Mouse (Mus musculus) bone marrow macrophage, adult 2 months (primary cell): ENCODE data around the gene Gps1.
"Not testable (repeated sequence)": the region's sequence is repeated elsewhere in the genome, so short reads cannot be mapped to it uniquely, and the experiment has no call there.

Experiments
- CTCF ChIP-seq: IDR thresholded peaks from 2 replicates; pipeline ENCODE4 v1.5.1; 2012; ENCODE audit warnings: low read depth, mild to moderate bottlenecking, low read length, moderate library complexity
- POLR2A ChIP-seq: IDR thresholded peaks from 2 replicates; pipeline ENCODE4 v1.6.1; 2012; ENCODE audit warnings: mild to moderate bottlenecking, low read depth, low read length, borderline replicate concordance

- not testable (repeated sequence) for TF ChIP-seq CTCF, POLR2A
Measured at GRCm38 (mm10) chr11:120762672-120763041, 21.4 kb upstream of the Gps1 start, which contains the start of gene Hmga1b.
